Mouse (Mus musculus): ENCODE results near the gene Igsf3.

DNA sequence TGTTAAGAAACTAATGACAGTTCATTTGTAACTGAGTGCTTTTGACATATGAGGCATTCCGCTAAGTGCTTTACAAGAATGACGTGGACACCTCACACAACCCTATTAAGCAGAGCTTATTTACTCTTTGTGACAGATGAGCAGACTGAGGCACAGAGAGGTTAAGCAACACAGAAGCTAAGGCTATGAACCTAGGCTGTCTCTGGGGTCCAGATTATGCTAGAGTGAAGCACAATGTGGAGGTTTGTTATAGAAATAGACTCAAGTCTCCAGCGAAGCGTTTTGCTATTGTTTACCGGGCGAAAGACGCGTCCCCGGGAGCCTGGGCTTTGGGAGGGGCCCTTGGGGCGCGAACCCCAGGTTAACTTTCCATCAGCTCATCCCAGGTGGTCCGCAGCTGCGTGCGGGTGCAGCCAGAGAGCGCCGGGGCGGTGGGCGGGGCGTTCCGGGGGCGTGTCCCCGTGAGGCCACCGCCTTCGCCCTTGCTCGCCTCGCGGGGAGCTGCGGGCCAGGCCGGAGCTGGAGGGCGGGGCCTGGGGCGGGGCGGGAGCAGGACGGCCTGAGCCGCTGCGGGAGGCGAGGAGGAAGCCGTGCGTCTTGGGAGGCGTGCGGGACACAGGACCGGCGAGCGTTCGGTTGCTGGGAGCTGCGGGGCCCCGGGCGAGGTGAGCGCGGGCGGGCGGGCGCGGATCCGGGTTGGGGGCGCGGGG lies at the start of gene Igsf3:
- TF ChIP-seq POLR2A (IDR thresholded peaks at IDR 0.05; ENCODE audit: control insufficient read depth in 1 of 2, insufficient read depth in 1 of 2, low read depth in 1 of 2, low read length in 2 of 2, poor library complexity in 1 of 2) (no peak), BHLHE40 (IDR thresholded peaks at IDR 0.05; ENCODE audit: borderline replicate concordance, low read depth, low read length) (no peak), MXI1 (IDR thresholded peaks at IDR 0.05; ENCODE audit: low read depth, low read length) (no peak), CTCF (IDR thresholded peaks at IDR 0.05 in 2 of 3, conservative IDR thresholded peaks at IDR 0.05 in 1 of 3; ENCODE audit: control insufficient read depth in 1 of 3, insufficient read depth in 1 of 3, low read depth in 2 of 3, low read length in 3 of 3, poor library complexity in 1 of 3, severe bottlenecking in 1 of 3) (no peak), SIN3A (IDR thresholded peaks at IDR 0.05; ENCODE audit: low read length) (no peak), UBTF (IDR thresholded peaks at IDR 0.05; ENCODE audit: borderline replicate concordance, insufficient read depth, low read depth, low read length) (no peak), EP300 (IDR thresholded peaks at IDR 0.05; ENCODE audit: low read depth in 1 of 2, low read length in 2 of 2) (no peak), NELFE (IDR thresholded peaks at IDR 0.05; ENCODE audit: low read depth, low read length) (no peak), MAFK (IDR thresholded peaks at IDR 0.05; ENCODE audit: borderline replicate concordance, low read depth, low read length) (no peak), HCFC1 (IDR thresholded peaks at IDR 0.05; ENCODE audit: low read depth, low read length) (no peak), MYC (IDR thresholded peaks at IDR 0.05; ENCODE audit: low read depth, low read length) (no peak)
